Mouse (Mus musculus): ENCODE data around the gene Itsn2. TPM values are rescaled to one million over a fixed set of nuclear protein-coding genes. Genes with fewer than 3 reads are reported as not detected.
"Not testable (repeated sequence)": the region's sequence is repeated elsewhere in the genome, so short reads cannot be mapped to it uniquely, and the experiment has no call there.

Gene Itsn2
- total and polyA plus RNA-seq, 2 experiments from 2014 or later, result 20.9 to 28.1 TPM

- Histone ChIP-seq H3K4me1 (ENCODE audit: insufficient read depth) (no peaks in the 10 kb centered on the region), H3K4me2 (ENCODE audit: low read depth) (no peak overlapping the region), H3K27me3 (ENCODE audit: insufficient read depth, low read length) (no peaks in the 10 kb centered on the region), H3K36me3 (ENCODE audit: insufficient read depth) (no peaks in the 10 kb centered on the region), H3K27ac (ENCODE audit: low read depth, low read length) (no peak overlapping the region), H3K9me3 (ENCODE audit: low read length) (no peaks in the 10 kb centered on the region), H3K4me3 (ENCODE audit: low read depth, low read length) (no peak overlapping the region), H3K9ac (no peak overlapping the region)
- ATAC-seq (no peak), DNase-seq (no peak)
- TF ChIP-seq CTCF (IDR thresholded peaks at IDR 0.05; ENCODE audit: low read depth), result no peak
- WGBS, result 67% methylated on average over 7 of the region's 7 CpGs
These were observed 148.4 kb downstream of the Itsn2 start for GRCm38 (mm10) chr12:4740823-4741222.

GRCm38 (mm10) chr12:4742183-4742582, 149.7 kb downstream of the Itsn2 start:
- TF ChIP-seq CTCF (IDR thresholded peaks at IDR 0.05; ENCODE audit: low read depth), result no peak
- Histone ChIP-seq H3K9me3 (ENCODE audit: low read length) (no peaks in the 10 kb centered on the region), H3K4me3 (ENCODE audit: low read depth, low read length) (no peak overlapping the region), H3K9ac (no peak overlapping the region), H3K4me2 (ENCODE audit: low read depth) (no peak overlapping the region), H3K27me3 (ENCODE audit: insufficient read depth, low read length) (no peaks in the 10 kb centered on the region), H3K4me1 (ENCODE audit: insufficient read depth) (no peaks in the 10 kb centered on the region), H3K27ac (ENCODE audit: low read depth, low read length) (no peak overlapping the region), H3K36me3 (ENCODE audit: insufficient read depth) (no peaks in the 10 kb centered on the region)
- no peak for DNase-seq
- no peak for ATAC-seq
- WGBS, result 91% methylated on average over 3 of the region's 3 CpGs

GRCm38 (mm10) chr12:4744486-4744885, 152.0 kb downstream of the Itsn2 start:
- H3K4me3 ChIP-seq (ENCODE audit: low read depth, low read length), result no peak overlapping the region
- 89% methylated on average over 10 of the region's 10 CpGs for WGBS
- no peaks in the 10 kb centered on the region for H3K4me1 ChIP-seq (ENCODE audit: insufficient read depth)
- H3K4me2 ChIP-seq (ENCODE audit: low read depth), result no peak overlapping the region
- TF ChIP-seq CTCF (IDR thresholded peaks at IDR 0.05; ENCODE audit: low read depth), result no peak
- DNase-seq (no peak), ATAC-seq (no peak)
- no peak overlapping the region for H3K9ac ChIP-seq
- H3K27me3 ChIP-seq (ENCODE audit: insufficient read depth, low read length), result no peaks in the 10 kb centered on the region
- H3K36me3 ChIP-seq (ENCODE audit: insufficient read depth), result no peaks in the 10 kb centered on the region
- H3K9me3 ChIP-seq (ENCODE audit: low read length), result no peaks in the 10 kb centered on the region
- H3K27ac ChIP-seq (ENCODE audit: low read depth, low read length), result no peak overlapping the region

GRCm38 (mm10) chr12:4754451-4754850, 162.0 kb downstream of the Itsn2 start:
- not testable (repeated sequence) for ATAC-seq; H3K4me1 ChIP-seq (ENCODE audit: insufficient read depth); DNase-seq; H3K36me3 ChIP-seq (ENCODE audit: insufficient read depth); H3K27me3 ChIP-seq (ENCODE audit: insufficient read depth, low read length); H3K4me2 ChIP-seq (ENCODE audit: low read depth); H3K9me3 ChIP-seq (ENCODE audit: low read length); H3K27ac ChIP-seq (ENCODE audit: low read depth, low read length); H3K4me3 ChIP-seq (ENCODE audit: low read depth, low read length); H3K9ac ChIP-seq
- 95% methylated on average over 4 of the region's 4 CpGs for WGBS

GRCm38 (mm10) chr12:4757060-4757459, 164.6 kb downstream of the Itsn2 start:
- no peak overlapping the region for H3K4me2 ChIP-seq (ENCODE audit: low read depth)
- no peaks in the 10 kb centered on the region for H3K27me3 ChIP-seq (ENCODE audit: insufficient read depth, low read length)
- no peaks in the 10 kb centered on the region for H3K4me1 ChIP-seq (ENCODE audit: insufficient read depth)
- ATAC-seq (no peak), DNase-seq (no peak)
- no peaks in the 10 kb centered on the region for H3K9me3 ChIP-seq (ENCODE audit: low read length)
- 97% methylated on average over 1 of the region's 1 CpGs for WGBS
- H3K4me3 ChIP-seq (ENCODE audit: low read depth, low read length), result no peak overlapping the region
- H3K36me3 ChIP-seq (ENCODE audit: insufficient read depth), result no peaks in the 10 kb centered on the region
- TF ChIP-seq CTCF (IDR thresholded peaks at IDR 0.05; ENCODE audit: low read depth), result no peak
- H3K9ac ChIP-seq, result no peak overlapping the region
- H3K27ac ChIP-seq (ENCODE audit: low read depth, low read length), result no peak overlapping the region

Other genes with a start within 250 kb of the Itsn2 start
- 43.2 and 46.1 TPM in 2 replicates for gene Ncoa1, start 115.5 kb upstream of the Itsn2 start, total RNA-seq (2014; rRNA removed)
- 15.5 and 20.2 TPM in 2 replicates for gene Ncoa1, start 115.5 kb upstream of the Itsn2 start, polyA plus RNA-seq (2015; fragmentation: Nextera tagmentation; extraction: Ambion mirVana)
- not detected in 2 replicates for gene Gm3625, start 289 bp downstream of the Itsn2 start, total RNA-seq (2014; rRNA removed)
- not detected in 2 replicates for gene Gm3625, start 289 bp downstream of the Itsn2 start, polyA plus RNA-seq (2015; fragmentation: Nextera tagmentation; extraction: Ambion mirVana)
- gene Fam228a, start 145.8 kb downstream of the Itsn2 start, total RNA-seq (2014; rRNA removed), result 1.2 and 1.5 TPM in 2 replicates
- 0.09 and 0.30 TPM in 2 replicates for gene Fam228a, start 145.8 kb downstream of the Itsn2 start, polyA plus RNA-seq (2015; fragmentation: Nextera tagmentation; extraction: Ambion mirVana)
- gene Pfn4, start 176.4 kb downstream of the Itsn2 start, total RNA-seq (2014; rRNA removed), result 9.2 TPM in 2 replicates
- 15.3 and 21.3 TPM in 2 replicates for gene Pfn4, start 176.4 kb downstream of the Itsn2 start, polyA plus RNA-seq (2015; fragmentation: Nextera tagmentation; extraction: Ambion mirVana)
- gene Fam228b, start 176.6 kb downstream of the Itsn2 start, total RNA-seq (2014; rRNA removed), result 7.8 and 18.8 TPM in 2 replicates
- 5.8 and 8.9 TPM in 2 replicates for gene Fam228b, start 176.6 kb downstream of the Itsn2 start, polyA plus RNA-seq (2015; fragmentation: Nextera tagmentation; extraction: Ambion mirVana)
- 117 and 156 TPM in 2 replicates for gene Sf3b6, start 224.9 kb downstream of the Itsn2 start, total RNA-seq (2014; rRNA removed)
- gene Sf3b6, start 224.9 kb downstream of the Itsn2 start, polyA plus RNA-seq (2015; fragmentation: Nextera tagmentation; extraction: Ambion mirVana), result 326 and 451 TPM in 2 replicates
- gene Fkbp1b, start 249.0 kb downstream of the Itsn2 start, total RNA-seq (2014; rRNA removed), result 51.7 and 122 TPM in 2 replicates
- gene Fkbp1b, start 249.0 kb downstream of the Itsn2 start, polyA plus RNA-seq (2015; fragmentation: Nextera tagmentation; extraction: Ambion mirVana), result 65.5 and 67.9 TPM in 2 replicates

Measured in forebrain, postnatal 0 days (tissue).